Mouse (Mus musculus): ENCODE data around the gene Clca4b. TPM values are rescaled to one million over a fixed set of nuclear protein-coding genes. Genes with fewer than 3 reads are reported as not detected.

The Clca4b gene
- polyA plus RNA-seq, 1 experiment from 2014 or later, result not detected

Other genes starting within 250 kb of the Clca4b start
- gene Sh3glb1, start 212.2 kb downstream of the Clca4b start, polyA plus RNA-seq (2014; fragmentation: Nextera tagmentation; extraction: Ambion mirVana), result 80.0 and 82.3 TPM in 2 replicates
- gene Clca3a1, start 171.6 kb downstream of the Clca4b start, polyA plus RNA-seq (2014; fragmentation: Nextera tagmentation; extraction: Ambion mirVana), result 0.04 TPM in 1 of 2 replicates, not detected in the other
- gene Clca3a2, start 113.0 kb downstream of the Clca4b start, polyA plus RNA-seq (2014; fragmentation: Nextera tagmentation; extraction: Ambion mirVana), result not detected in 2 replicates
- gene Clca3b, start 83.2 kb downstream of the Clca4b start, polyA plus RNA-seq (2014; fragmentation: Nextera tagmentation; extraction: Ambion mirVana), result not detected in 2 replicates
- not detected in 2 replicates for gene Clca4a, start 42.5 kb upstream of the Clca4b start, polyA plus RNA-seq (2014; fragmentation: Nextera tagmentation; extraction: Ambion mirVana)
- not detected in 2 replicates for gene Clca1, start 100.2 kb upstream of the Clca4b start, polyA plus RNA-seq (2014; fragmentation: Nextera tagmentation; extraction: Ambion mirVana)
- 0.13 and 0.21 TPM in 2 replicates for gene Clca2, start 166.9 kb upstream of the Clca4b start, polyA plus RNA-seq (2014; fragmentation: Nextera tagmentation; extraction: Ambion mirVana)
- 25.4 and 31.1 TPM in 2 replicates for gene Odf2l, start 186.1 kb upstream of the Clca4b start, polyA plus RNA-seq (2014; fragmentation: Nextera tagmentation; extraction: Ambion mirVana)

Measured in forebrain, embryonic 11.5 days (tissue).